Mouse (Mus musculus) midbrain, postnatal 0 days (tissue): ENCODE measurements at regions not wholly inside any gene's neighbourhood (a gene's known extent, or its start where the extent isn't known, plus 50 kb on each side); places are given as distances from the start of the nearest gene placed in this dataset.

Experiments used
- ATAC-seq: fragments of 200-750 bp; cut with Nextera tagmentation; 2 replicates; pipeline ENCODE4 v1.8.0; 2017; ENCODE audit warnings: moderate number of reproducible peaks, mild to moderate bottlenecking, moderate TSS enrichment, moderate library complexity; ENCODE audit not compliant: low FRiP score
- DNase-seq: peaks from one replicate; pipeline ENCODE4 v3.0.0-alpha.2; 2015; ENCODE audit warnings: low spot score
- H3K27ac ChIP-seq: fragments of 300-500 bp; sonication (generic); 2 replicates; pipeline ENCODE4 v1.5.1; 2014; ENCODE audit warnings: low read depth, mild to moderate bottlenecking, low read length, mixed read lengths
- H3K27me3 ChIP-seq: fragments of 300-500 bp; sonication (generic); 2 replicates; pipeline ENCODE4 v1.6.1; 2014; ENCODE audit warnings: low read length, control low read depth, mixed read lengths; ENCODE audit not compliant: insufficient read depth
- H3K36me3 ChIP-seq: fragments of 300-500 bp; sonication (generic); 2 replicates; pipeline ENCODE4 v1.6.1; 2014; ENCODE audit warnings: low read length, control low read depth, mixed read lengths; ENCODE audit not compliant: insufficient read depth
- H3K4me1 ChIP-seq: fragments of 300-500 bp; sonication (generic); 2 replicates; pipeline ENCODE4 v1.6.1; 2014; ENCODE audit warnings: mild to moderate bottlenecking, control low read depth, antibody characterized with exemption, low read length, mixed read lengths; ENCODE audit not compliant: insufficient read depth
- H3K4me2 ChIP-seq: fragments of 300-500 bp; sonication (generic); 2 replicates; pipeline ENCODE4 v1.6.1; 2014; ENCODE audit warnings: low read depth, mild to moderate bottlenecking, low read length, mixed read lengths; ENCODE audit not compliant: poor library complexity, severe bottlenecking
- H3K4me3 ChIP-seq: fragments of 300-500 bp; sonication (generic); 2 replicates; pipeline ENCODE4 v1.5.1; 2014; ENCODE audit warnings: low read depth, mild to moderate bottlenecking, low read length, moderate library complexity
- H3K9ac ChIP-seq: fragments of 300-500 bp; sonication (generic); replicated peaks from 2 replicates; pipeline ENCODE4 v1.6.1; 2014; ENCODE audit warnings: mild to moderate bottlenecking, low read length, moderate library complexity, mixed read lengths; ENCODE audit not compliant: poor library complexity, severe bottlenecking
- H3K9me3 ChIP-seq: fragments of 300-500 bp; sonication (generic); 2 replicates; pipeline ENCODE4 v1.6.1; 2016; ENCODE audit warnings: low read length, control low read depth
- CTCF ChIP-seq: IDR thresholded peaks from 2 replicates; pipeline ENCODE4 v1.5.1; 2016; ENCODE audit warnings: antibody characterized with exemption, mild to moderate bottlenecking
- WGBS: fragments of 180-500 bp; shearing (Covaris S2); extraction: QIAGEN DNeasy Blood & Tissue Kit; methylation state at CpG from one replicate; pipeline ENCODE4 v1.1.7; 2014; 5-methylcytosine and 5-hydroxymethylcytosine counted together

DNA sequence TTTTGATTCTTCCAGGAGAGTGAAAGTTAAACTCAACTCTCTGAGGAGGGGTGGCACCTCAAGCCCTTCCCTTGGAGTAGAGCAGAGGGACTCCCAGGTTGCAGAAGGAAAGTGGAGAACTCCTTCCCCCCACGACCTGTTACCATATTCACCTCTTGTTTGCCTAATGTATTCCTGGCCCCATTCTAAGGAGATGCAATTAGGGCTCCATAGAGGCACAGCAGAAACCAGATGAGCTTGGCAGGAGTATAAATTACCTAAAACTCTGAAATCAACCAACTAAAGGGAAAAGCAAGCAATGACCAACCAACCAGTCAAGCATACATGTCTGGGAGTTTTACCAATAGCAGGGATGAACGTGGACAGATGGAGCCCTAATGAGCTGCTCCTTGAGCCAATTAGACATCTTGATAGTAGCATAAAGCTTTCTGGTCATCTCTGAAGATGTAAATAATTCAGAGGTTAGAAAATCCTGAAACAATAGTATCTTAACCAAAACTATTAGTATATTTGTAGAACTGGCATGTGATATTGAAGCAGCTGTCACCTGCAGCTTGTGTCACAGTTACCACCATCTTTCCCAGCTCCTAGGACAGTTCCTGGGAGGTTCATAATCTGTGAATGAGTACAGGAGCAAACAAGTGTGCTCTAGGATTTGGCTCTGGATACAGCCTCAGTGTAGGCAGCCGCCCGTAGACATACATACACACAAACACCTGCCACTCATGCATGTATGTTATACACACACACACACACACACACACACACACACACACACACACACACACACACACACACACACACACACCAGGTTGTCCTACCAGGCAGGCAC, 145.7 kb upstream of the 4930535I16Rik start:
- Histone ChIP-seq H3K4me2 (no peak overlapping the region), H3K36me3 (no peaks in the 10 kb centered on the region), H3K9ac (no peak overlapping the region), H3K27ac (no peak overlapping the region), H3K4me1 (no peaks in the 10 kb centered on the region), H3K4me3 (no peak overlapping the region), H3K27me3 (no peaks in the 10 kb centered on the region), H3K9me3 (no peaks in the 10 kb centered on the region)
- TF ChIP-seq CTCF: no peak
- DNase-seq (peak; percentile 67), ATAC-seq (no peak)
- 79% methylated on average over 4 of the region's 4 CpGs for WGBS

DNA sequence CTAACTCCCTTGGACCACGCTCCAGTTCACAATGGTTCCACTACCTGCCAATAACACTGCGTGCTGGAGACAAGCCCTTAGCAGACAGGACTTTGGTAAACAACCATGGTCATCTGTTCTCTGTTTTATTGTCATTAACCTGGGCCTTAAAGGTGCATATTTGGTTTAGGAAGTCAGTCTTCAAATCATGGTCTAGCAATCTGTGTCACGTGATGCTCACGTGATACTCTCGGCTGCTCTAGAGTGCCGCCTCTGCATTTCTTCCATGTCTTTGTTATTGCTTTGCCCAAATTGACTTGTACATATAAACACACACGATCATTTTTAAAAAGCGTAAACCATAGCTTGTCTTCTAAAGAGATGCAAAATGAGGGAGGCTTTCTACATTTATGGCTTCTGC, 139.8 kb upstream of the 4930535I16Rik start:
- no peak overlapping the region for H3K27ac ChIP-seq
- DNase-seq: no peak
- 96% methylated on average over 8 of the region's 8 CpGs for WGBS
- no peak overlapping the region for H3K9ac ChIP-seq
- no peaks in the 10 kb centered on the region for H3K9me3 ChIP-seq
- no peaks in the 10 kb centered on the region for H3K4me1 ChIP-seq
- no peak overlapping the region for H3K4me3 ChIP-seq
- H3K36me3 ChIP-seq: no peaks in the 10 kb centered on the region
- no peak for ATAC-seq
- H3K4me2 ChIP-seq: no peak overlapping the region
- H3K27me3 ChIP-seq: no peaks in the 10 kb centered on the region
- TF ChIP-seq CTCF: no peak

GRCm38 (mm10) chr4:124054240-124054760, 136.5 kb upstream of the 4930535I16Rik start:
- no peak for DNase-seq
- no peak for ATAC-seq
- no peaks in the 10 kb centered on the region for H3K36me3 ChIP-seq
- no peak overlapping the region for H3K27ac ChIP-seq
- H3K9me3 ChIP-seq: no peaks in the 10 kb centered on the region
- no peaks in the 10 kb centered on the region for H3K27me3 ChIP-seq
- 81% methylated on average over 1 of the region's 1 CpGs for WGBS
- H3K4me3 ChIP-seq: no peak overlapping the region
- H3K4me2 ChIP-seq: no peak overlapping the region
- no peak for TF ChIP-seq CTCF
- no peak overlapping the region for H3K9ac ChIP-seq
- no peaks in the 10 kb centered on the region for H3K4me1 ChIP-seq

DNA sequence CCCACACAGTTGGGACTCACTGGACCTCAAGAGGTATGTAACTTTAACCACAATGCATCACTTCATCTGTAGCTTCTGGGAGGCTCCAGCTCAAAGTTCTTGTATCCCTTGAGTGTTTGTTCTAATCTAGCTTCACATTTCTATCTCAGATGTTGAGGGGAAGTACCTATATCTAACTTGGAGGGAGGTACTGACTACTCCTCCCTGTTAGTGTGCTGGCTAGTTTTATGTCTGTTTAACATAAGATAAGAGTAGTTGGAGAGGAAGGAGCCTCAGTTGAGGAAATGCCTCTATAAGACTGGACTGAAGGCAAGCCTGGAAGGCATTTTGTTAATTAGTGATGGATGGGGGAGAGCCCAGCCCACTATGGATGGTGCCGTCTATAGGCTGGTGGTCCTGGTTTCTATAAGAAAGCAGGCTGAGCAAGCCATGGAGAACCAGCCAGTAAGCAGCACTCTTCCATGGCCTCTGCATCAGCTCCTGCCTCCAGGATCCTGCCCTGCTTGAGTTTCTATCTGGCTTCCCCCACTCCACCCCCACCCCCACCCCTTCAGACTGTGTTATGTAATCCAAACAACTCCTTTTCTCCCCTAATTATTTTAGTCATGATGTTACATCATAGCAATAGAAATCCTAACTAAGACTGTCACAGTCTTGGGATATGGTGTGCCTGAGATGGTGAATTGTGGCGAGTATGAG, 135.7 kb upstream of the 4930535I16Rik start:
- Histone ChIP-seq H3K27ac (no peak overlapping the region), H3K9ac (no peak overlapping the region), H3K4me2 (no peak overlapping the region), H3K9me3 (no peaks in the 10 kb centered on the region), H3K27me3 (no peaks in the 10 kb centered on the region), H3K36me3 (no peaks in the 10 kb centered on the region), H3K4me1 (no peaks in the 10 kb centered on the region), H3K4me3 (no peak overlapping the region)
- no peak for TF ChIP-seq CTCF
- no peak for ATAC-seq
- DNase-seq: no peak
- WGBS: 77% methylated on average over 2 of the region's 2 CpGs

GRCm38 (mm10) chr4:124052387-124052786, 134.6 kb upstream of the 4930535I16Rik start:
- H3K27ac ChIP-seq: no peak overlapping the region

More at GRCm38 (mm10) chr4:124052387-124052786, 134.6 kb upstream of the 4930535I16Rik start:
- Histone ChIP-seq H3K9me3 (no peaks in the 10 kb centered on the region), H3K9ac (no peak overlapping the region), H3K4me2 (no peak overlapping the region), H3K36me3 (no peaks in the 10 kb centered on the region), H3K4me1 (peaks cover 3% of the 10 kb centered on the region; the same call in 1 of the 2 replicates), H3K27me3 (no peaks in the 10 kb centered on the region), H3K4me3 (no peak overlapping the region)
- ATAC-seq (no peak), DNase-seq (peak; percentile 58)
- WGBS: 41% methylated on average over 2 of the region's 2 CpGs
- TF ChIP-seq CTCF: no peak
